Mouse (Mus musculus): ENCODE measurements around the gene Tedc2. TPM values are rescaled to one million over a fixed set of nuclear protein-coding genes. Genes with fewer than 3 reads are reported as not detected.
A peak's percentile ranks its signal among the peaks of the same experiment; 100 is the strongest.

Gene Tedc2
- polyA plus RNA-seq (2012; rRNA removed), result 7.7 and 12.7 TPM in 2 replicates

GRCm38 (mm10) chr17:24220435-24221411, at the start of gene Tedc2:
Gene Tedc2, minus strand, starts transcription at chr17:24220851.
- H3K4me3 ChIP-seq (replicated peaks; ENCODE audit: extremely low read depth, low read depth, low read length), result peak within 1 kb of the TSS; percentile 99
- TF ChIP-seq POLR2A (IDR thresholded peaks at IDR 0.05; ENCODE audit: borderline replicate concordance, extremely low read depth, low read depth, low read length) (peak; percentile 45; the same call in 1 of the 2 replicates), CTCF (IDR thresholded peaks at IDR 0.05; ENCODE audit: insufficient read depth, low read length) (no peak)
- peaks cover 10% of the 10 kb centered on the region for H3K4me1 ChIP-seq (ENCODE audit: control insufficient read depth, insufficient read depth, low read length)
- WGBS, result 3% methylated on average over 41 of the region's 41 CpGs
- DNase-seq, result peak; percentile 94

GRCm38 (mm10) chr17:24267133-24267532, 46.5 kb upstream of the Tedc2 start:
- 75% methylated on average over 1 of the region's 1 CpGs for WGBS

GRCm38 (mm10) chr17:24264766-24265165, 44.1 kb upstream of the Tedc2 start:
- WGBS, result 78% methylated on average over 2 of the region's 2 CpGs
- H3K4me1 ChIP-seq (ENCODE audit: control insufficient read depth, insufficient read depth, low read length), result no peaks in the 10 kb centered on the region
- TF ChIP-seq POLR2A (IDR thresholded peaks at IDR 0.05; ENCODE audit: borderline replicate concordance, extremely low read depth, low read depth, low read length) (no peak), CTCF (IDR thresholded peaks at IDR 0.05; ENCODE audit: insufficient read depth, low read length) (no peak)
- H3K4me3 ChIP-seq (replicated peaks; ENCODE audit: extremely low read depth, low read depth, low read length), result no peak overlapping the region
- DNase-seq, result no peak

More at GRCm38 (mm10) chr17:24267133-24267532, 46.5 kb upstream of the Tedc2 start:
- TF ChIP-seq CTCF (IDR thresholded peaks at IDR 0.05; ENCODE audit: insufficient read depth, low read length) (no peak), POLR2A (IDR thresholded peaks at IDR 0.05; ENCODE audit: borderline replicate concordance, extremely low read depth, low read depth, low read length) (no peak)
- DNase-seq, result no peak
- no peak overlapping the region for H3K4me3 ChIP-seq (replicated peaks; ENCODE audit: extremely low read depth, low read depth, low read length)
- H3K4me1 ChIP-seq (ENCODE audit: control insufficient read depth, insufficient read depth, low read length), result no peaks in the 10 kb centered on the region

GRCm38 (mm10) chr17:24260516-24260915, 39.9 kb upstream of the Tedc2 start:
- no peak for DNase-seq
- no peak for TF ChIP-seq POLR2A (IDR thresholded peaks at IDR 0.05; ENCODE audit: borderline replicate concordance, extremely low read depth, low read depth, low read length)
- no peak for TF ChIP-seq CTCF (IDR thresholded peaks at IDR 0.05; ENCODE audit: insufficient read depth, low read length)
- H3K4me3 ChIP-seq (replicated peaks; ENCODE audit: extremely low read depth, low read depth, low read length), result no peak overlapping the region
- no peaks in the 10 kb centered on the region for H3K4me1 ChIP-seq (ENCODE audit: control insufficient read depth, insufficient read depth, low read length)
- WGBS, result 63% methylated on average over 4 of the region's 4 CpGs

- WGBS, result 50% methylated on average over 5 of the region's 5 CpGs
- Histone ChIP-seq H3K4me1 (ENCODE audit: control insufficient read depth, insufficient read depth, low read length) (no peaks in the 10 kb centered on the region), H3K4me3 (replicated peaks; ENCODE audit: extremely low read depth, low read depth, low read length) (no peak overlapping the region)
- DNase-seq, result no peak
- no peak for TF ChIP-seq CTCF (IDR thresholded peaks at IDR 0.05; ENCODE audit: insufficient read depth, low read length)
- no peak for TF ChIP-seq POLR2A (IDR thresholded peaks at IDR 0.05; ENCODE audit: borderline replicate concordance, extremely low read depth, low read depth, low read length)
Observed at GRCm38 (mm10) chr17:24259702-24260101, 39.1 kb upstream of the Tedc2 start.

GRCm38 (mm10) chr17:24258981-24259380, 38.3 kb upstream of the Tedc2 start:
- TF ChIP-seq POLR2A (IDR thresholded peaks at IDR 0.05; ENCODE audit: borderline replicate concordance, extremely low read depth, low read depth, low read length) (no peak), CTCF (IDR thresholded peaks at IDR 0.05; ENCODE audit: insufficient read depth, low read length) (no peak)
- no peak overlapping the region for H3K4me3 ChIP-seq (replicated peaks; ENCODE audit: extremely low read depth, low read depth, low read length)
- 60% methylated on average over 4 of the region's 4 CpGs for WGBS
- H3K4me1 ChIP-seq (ENCODE audit: control insufficient read depth, insufficient read depth, low read length), result no peaks in the 10 kb centered on the region
- no peak for DNase-seq

GRCm38 (mm10) chr17:24252329-24252728, 31.7 kb upstream of the Tedc2 start:
- DNase-seq, result no peak
- WGBS, result 98% methylated on average over 2 of the region's 2 CpGs
- Histone ChIP-seq H3K4me1 (ENCODE audit: control insufficient read depth, insufficient read depth, low read length) (peaks cover 3% of the 10 kb centered on the region), H3K4me3 (replicated peaks; ENCODE audit: extremely low read depth, low read depth, low read length) (no peak overlapping the region)
- TF ChIP-seq POLR2A (IDR thresholded peaks at IDR 0.05; ENCODE audit: borderline replicate concordance, extremely low read depth, low read depth, low read length), result no peak
- TF ChIP-seq CTCF (IDR thresholded peaks at IDR 0.05; ENCODE audit: insufficient read depth, low read length), result no peak

- under 1% methylated on average over 48 of the region's 48 CpGs for WGBS
- Histone ChIP-seq H3K4me3 (replicated peaks; ENCODE audit: extremely low read depth, low read depth, low read length) (peak within 1 kb of the TSS; percentile 84), H3K4me1 (ENCODE audit: control insufficient read depth, insufficient read depth, low read length) (peaks cover 3% of the 10 kb centered on the region)
- TF ChIP-seq CTCF (IDR thresholded peaks at IDR 0.05; ENCODE audit: insufficient read depth, low read length) (no peak), POLR2A (IDR thresholded peaks at IDR 0.05; ENCODE audit: borderline replicate concordance, extremely low read depth, low read depth, low read length) (0 out of 2 replicates have a peak, but pooled peaks have one; percentile 16)
- DNase-seq, result peak; percentile 95
Observed at GRCm38 (mm10) chr17:24251320-24252069, 30.8 kb upstream of the Tedc2 start, which contains the start of gene Ccnf. Gene Ccnf, minus strand, starts transcription at chr17:24251484.

GRCm38 (mm10) chr17:24250988-24251319, 30.3 kb upstream of the Tedc2 start:
- TF ChIP-seq POLR2A (IDR thresholded peaks at IDR 0.05; ENCODE audit: borderline replicate concordance, extremely low read depth, low read depth, low read length) (no peak), CTCF (IDR thresholded peaks at IDR 0.05; ENCODE audit: insufficient read depth, low read length) (no peak)
- no peak for DNase-seq
- WGBS, result under 1% methylated on average over 32 of the region's 32 CpGs
- Histone ChIP-seq H3K4me3 (replicated peaks; ENCODE audit: extremely low read depth, low read depth, low read length) (peak overlapping the region; percentile 68), H3K4me1 (ENCODE audit: control insufficient read depth, insufficient read depth, low read length) (peaks cover 3% of the 10 kb centered on the region)
